Mouse (Mus musculus): ENCODE results near the gene Cdk5r1. TPM values are rescaled to one million over a fixed set of nuclear protein-coding genes. Genes with fewer than 3 reads are reported as not detected.

Gene Cdk5r1
- total and polyA plus RNA-seq, 2 experiments from 2014 or later: 69.3 to 355 TPM

GRCm38 (mm10) chr11:80518421-80519367 is 41.9 kb downstream of the Cdk5r1 start:
- no peak overlapping the region for H3K4me2 ChIP-seq (ENCODE audit: low read depth, low read length)

GRCm38 (mm10) chr11:80521148-80521547 is 44.3 kb downstream of the Cdk5r1 start:
- WGBS: 75% methylated on average over 2 of the region's 2 CpGs
- DNase-seq (ENCODE audit: low spot score) (no peak), ATAC-seq (no peak)
- H3K4me1 ChIP-seq (ENCODE audit: insufficient read depth, low read length): peaks cover 14% of the 10 kb centered on the region
- no peaks in the 10 kb centered on the region for H3K9me3 ChIP-seq (ENCODE audit: low read length)
- H3K9ac ChIP-seq (replicated peaks; ENCODE audit: low read length): no peak overlapping the region
- H3K4me3 ChIP-seq (ENCODE audit: low read length): no peak overlapping the region
- no peak for TF ChIP-seq CTCF (IDR thresholded peaks at IDR 0.05; ENCODE audit: low read depth)
- no peaks in the 10 kb centered on the region for H3K36me3 ChIP-seq (ENCODE audit: insufficient read depth, low read length)
- H3K27ac ChIP-seq: no peak overlapping the region
- H3K4me2 ChIP-seq (ENCODE audit: low read depth, low read length): no peak overlapping the region
- no peaks in the 10 kb centered on the region for H3K27me3 ChIP-seq (ENCODE audit: insufficient read depth, low read length)

More at GRCm38 (mm10) chr11:80518421-80519367, 41.9 kb downstream of the Cdk5r1 start:
- DNase-seq (ENCODE audit: low spot score) (peak; percentile 94), ATAC-seq (peak; percentile 97)
- no peak for TF ChIP-seq CTCF (IDR thresholded peaks at IDR 0.05; ENCODE audit: low read depth)
- Histone ChIP-seq H3K4me3 (ENCODE audit: low read length) (no peak overlapping the region), H3K4me1 (ENCODE audit: insufficient read depth, low read length) (peaks cover 18% of the 10 kb centered on the region), H3K36me3 (ENCODE audit: insufficient read depth, low read length) (no peaks in the 10 kb centered on the region), H3K9me3 (ENCODE audit: low read length) (no peaks in the 10 kb centered on the region), H3K27me3 (ENCODE audit: insufficient read depth, low read length) (no peaks in the 10 kb centered on the region), H3K9ac (replicated peaks; ENCODE audit: low read length) (no peak overlapping the region), H3K27ac (peak overlapping the region; percentile 82)
- 15% methylated on average over 9 of the region's 9 CpGs for WGBS

GRCm38 (mm10) chr11:80522852-80523251 is 46.0 kb downstream of the Cdk5r1 start:
- no peak overlapping the region for H3K4me3 ChIP-seq (ENCODE audit: low read length)
- H3K9ac ChIP-seq (replicated peaks; ENCODE audit: low read length): no peak overlapping the region
- peaks cover 12% of the 10 kb centered on the region for H3K4me1 ChIP-seq (ENCODE audit: insufficient read depth, low read length)
- H3K9me3 ChIP-seq (ENCODE audit: low read length): no peaks in the 10 kb centered on the region
- ATAC-seq (no peak), DNase-seq (ENCODE audit: low spot score) (no peak)
- no peak overlapping the region for H3K27ac ChIP-seq
- TF ChIP-seq CTCF (IDR thresholded peaks at IDR 0.05; ENCODE audit: low read depth): no peak
- H3K4me2 ChIP-seq (ENCODE audit: low read depth, low read length): no peak overlapping the region
- WGBS: 64% methylated on average over 2 of the region's 2 CpGs
- no peaks in the 10 kb centered on the region for H3K36me3 ChIP-seq (ENCODE audit: insufficient read depth, low read length)
- no peaks in the 10 kb centered on the region for H3K27me3 ChIP-seq (ENCODE audit: insufficient read depth, low read length)

- no peaks in the 10 kb centered on the region for H3K27me3 ChIP-seq (ENCODE audit: insufficient read depth, low read length)
- H3K4me2 ChIP-seq (ENCODE audit: low read depth, low read length): no peak overlapping the region
- ATAC-seq (no peak), DNase-seq (ENCODE audit: low spot score) (no peak)
- no peak overlapping the region for H3K9ac ChIP-seq (replicated peaks; ENCODE audit: low read length)
- H3K4me3 ChIP-seq (ENCODE audit: low read length): no peak overlapping the region
- H3K36me3 ChIP-seq (ENCODE audit: insufficient read depth, low read length): no peaks in the 10 kb centered on the region
- TF ChIP-seq CTCF (IDR thresholded peaks at IDR 0.05; ENCODE audit: low read depth): no peak
- no peaks in the 10 kb centered on the region for H3K9me3 ChIP-seq (ENCODE audit: low read length)
- H3K27ac ChIP-seq: no peak overlapping the region
- peaks cover 8% of the 10 kb centered on the region for H3K4me1 ChIP-seq (ENCODE audit: insufficient read depth, low read length)
- 53% methylated on average over 4 of the region's 4 CpGs for whole genome bisulfite sequencing
These were observed 46.6 kb downstream of the Cdk5r1 start for GRCm38 (mm10) chr11:80523410-80523809.

- no peak overlapping the region for H3K4me3 ChIP-seq (ENCODE audit: low read length)
- no peak overlapping the region for H3K4me2 ChIP-seq (ENCODE audit: low read depth, low read length)
- no peak for TF ChIP-seq CTCF (IDR thresholded peaks at IDR 0.05; ENCODE audit: low read depth)
- H3K27me3 ChIP-seq (ENCODE audit: insufficient read depth, low read length): no peaks in the 10 kb centered on the region
- H3K4me1 ChIP-seq (ENCODE audit: insufficient read depth, low read length): peaks cover 3% of the 10 kb centered on the region
- H3K27ac ChIP-seq: no peak overlapping the region
- H3K36me3 ChIP-seq (ENCODE audit: insufficient read depth, low read length): no peaks in the 10 kb centered on the region
- no peak overlapping the region for H3K9ac ChIP-seq (replicated peaks; ENCODE audit: low read length)
- DNase-seq (ENCODE audit: low spot score): no peak
- no peaks in the 10 kb centered on the region for H3K9me3 ChIP-seq (ENCODE audit: low read length)
- no peak for ATAC-seq
- WGBS: 93% methylated on average over 5 of the region's 5 CpGs
These were observed 47.4 kb downstream of the Cdk5r1 start for GRCm38 (mm10) chr11:80524213-80524612.

- Histone ChIP-seq H3K9ac (replicated peaks; ENCODE audit: low read length) (no peak overlapping the region), H3K36me3 (ENCODE audit: insufficient read depth, low read length) (no peaks in the 10 kb centered on the region), H3K9me3 (ENCODE audit: low read length) (no peaks in the 10 kb centered on the region), H3K4me2 (ENCODE audit: low read depth, low read length) (no peak overlapping the region), H3K27ac (no peak overlapping the region), H3K4me1 (ENCODE audit: insufficient read depth, low read length) (no peaks in the 10 kb centered on the region), H3K27me3 (ENCODE audit: insufficient read depth, low read length) (no peaks in the 10 kb centered on the region), H3K4me3 (ENCODE audit: low read length) (no peak overlapping the region)
- no peak for ATAC-seq
- TF ChIP-seq CTCF (IDR thresholded peaks at IDR 0.05; ENCODE audit: low read depth): peak; percentile 29; the same call in 1 of the 2 replicates
- DNase-seq (ENCODE audit: low spot score): no peak
These were observed 50.9 kb downstream of the Cdk5r1 start for GRCm38 (mm10) chr11:80527697-80528096.

GRCm38 (mm10) chr11:80529149-80529548 is 52.3 kb downstream of the Cdk5r1 start:
- ATAC-seq: no peak
- no peak overlapping the region for H3K4me3 ChIP-seq (ENCODE audit: low read length)
- TF ChIP-seq CTCF (IDR thresholded peaks at IDR 0.05; ENCODE audit: low read depth): no peak
- H3K27me3 ChIP-seq (ENCODE audit: insufficient read depth, low read length): no peaks in the 10 kb centered on the region
- no peak overlapping the region for H3K27ac ChIP-seq
- no peaks in the 10 kb centered on the region for H3K36me3 ChIP-seq (ENCODE audit: insufficient read depth, low read length)
- no peak overlapping the region for H3K9ac ChIP-seq (replicated peaks; ENCODE audit: low read length)
- H3K9me3 ChIP-seq (ENCODE audit: low read length): no peaks in the 10 kb centered on the region
- H3K4me1 ChIP-seq (ENCODE audit: insufficient read depth, low read length): no peaks in the 10 kb centered on the region
- WGBS: 68% methylated on average over 8 of the region's 8 CpGs
- DNase-seq (ENCODE audit: low spot score): no peak
- no peak overlapping the region for H3K4me2 ChIP-seq (ENCODE audit: low read depth, low read length)

Other genes starting within 250 kb of the Cdk5r1 start
- gene Rhbdl3, start 176.1 kb upstream of the Cdk5r1 start, total RNA-seq (2014; rRNA removed): 5.5 and 7.5 TPM in 2 replicates
- gene Rhbdl3, start 176.1 kb upstream of the Cdk5r1 start, polyA plus RNA-seq (2015; fragmentation: Nextera tagmentation; extraction: Ambion mirVana): 2.5 and 2.7 TPM in 2 replicates
- 22.8 and 24.2 TPM in 2 replicates for gene 5730455P16Rik, start 99.0 kb upstream of the Cdk5r1 start, total RNA-seq (2014; rRNA removed)
- 46.2 and 49.2 TPM in 2 replicates for gene 5730455P16Rik, start 99.0 kb upstream of the Cdk5r1 start, polyA plus RNA-seq (2015; fragmentation: Nextera tagmentation; extraction: Ambion mirVana)
- 192 and 228 TPM in 2 replicates for gene Zfp207, start 93.7 kb upstream of the Cdk5r1 start, total RNA-seq (2014; rRNA removed)
- gene Zfp207, start 93.7 kb upstream of the Cdk5r1 start, polyA plus RNA-seq (2015; fragmentation: Nextera tagmentation; extraction: Ambion mirVana): 141 and 149 TPM in 2 replicates
- gene Psmd11, start 48.4 kb upstream of the Cdk5r1 start, total RNA-seq (2014; rRNA removed): 31.2 and 35.1 TPM in 2 replicates
- 272 and 284 TPM in 2 replicates for gene Psmd11, start 48.4 kb upstream of the Cdk5r1 start, polyA plus RNA-seq (2015; fragmentation: Nextera tagmentation; extraction: Ambion mirVana)

Data from hindbrain, postnatal 0 days (tissue).